Mouse (Mus musculus) limb, embryonic 13.5 days (tissue): ENCODE data around the gene Iqsec2. TPM values are rescaled to one million over a fixed set of nuclear protein-coding genes. Genes with fewer than 3 reads are reported as not detected.

ENCODE experiments used
- ATAC-seq: fragments of 200-750 bp; cut with Nextera tagmentation; 2 replicates; pipeline ENCODE4 v1.8.0; 2017; ENCODE audit warnings: low read depth, moderate number of reproducible peaks, moderate TSS enrichment; ENCODE audit not compliant: low FRiP score
- H3K27ac ChIP-seq: fragments of 300-500 bp; sonication (generic); 2 replicates; pipeline ENCODE4 v1.5.1; 2015; ENCODE audit warnings: inconsistent platforms, mild to moderate bottlenecking, moderate library complexity
- H3K27me3 ChIP-seq: fragments of 300-500 bp; sonication (generic); 2 replicates; pipeline ENCODE4 v1.6.1; 2015; ENCODE audit warnings: mild to moderate bottlenecking, inconsistent platforms
- H3K36me3 ChIP-seq: fragments of 300-500 bp; sonication (generic); 2 replicates; pipeline ENCODE4 v1.6.1; 2015; ENCODE audit warnings: inconsistent platforms, mild to moderate bottlenecking, moderate library complexity
- H3K4me1 ChIP-seq: fragments of 300-500 bp; sonication (generic); 2 replicates; pipeline ENCODE4 v1.6.1; 2015; ENCODE audit warnings: inconsistent platforms
- H3K4me2 ChIP-seq: fragments of 300-500 bp; sonication (generic); replicated peaks from 2 replicates; pipeline ENCODE4 v1.6.1; 2015; ENCODE audit warnings: inconsistent platforms, mild to moderate bottlenecking, moderate library complexity
- H3K4me3 ChIP-seq: fragments of 300-500 bp; sonication (generic); 2 replicates; pipeline ENCODE4 v1.5.1; 2015; ENCODE audit warnings: moderate library complexity, mild to moderate bottlenecking, inconsistent platforms
- H3K9ac ChIP-seq: fragments of 300-500 bp; sonication (generic); 2 replicates; pipeline ENCODE4 v1.6.1; 2015; ENCODE audit warnings: mild to moderate bottlenecking, inconsistent platforms
- H3K9me3 ChIP-seq: fragments of 300-500 bp; sonication (generic); 2 replicates; pipeline ENCODE4 v1.6.1; 2016; ENCODE audit warnings: inconsistent platforms
- WGBS: fragments of 180-500 bp; shearing (Covaris S2); methylation state at CpG from one replicate; pipeline ENCODE4 v1.1.7; 2015; 5-methylcytosine and 5-hydroxymethylcytosine counted together
- polyA plus RNA-seq: library from polyadenylated mRNA; unstranded; fragments of >200 nt; fragmentation: Nextera tagmentation; extraction: Ambion mirVana; gene quantifications from 2 replicates; pipeline ENCODE4 v1.2.1, GENCODE M21; 2015

Gene Iqsec2
- polyA plus RNA-seq, 1 experiment from 2014 or later, result 2.7 TPM

- Histone ChIP-seq H3K9ac (no peak overlapping the region), H3K4me3 (no peak overlapping the region), H3K27ac (no peak overlapping the region), H3K4me2 (no peak overlapping the region), H3K36me3 (no peaks in the 10 kb centered on the region), H3K9me3 (no peaks in the 10 kb centered on the region), H3K4me1 (no peaks in the 10 kb centered on the region), H3K27me3 (peaks cover 57% of the 10 kb centered on the region; the same call in 1 of the 2 replicates)
- ATAC-seq, result no peak
Measured at GRCm38 (mm10) chrX:152187151-152187550, 43.1 kb downstream of the Iqsec2 start.

- 69% methylated on average over 1 of the region's 1 CpGs for WGBS
- ATAC-seq, result no peak
- peaks cover 79% of the 10 kb centered on the region for H3K27me3 ChIP-seq
Measured at GRCm38 (mm10) chrX:152191266-152191665, 47.2 kb downstream of the Iqsec2 start.

GRCm38 (mm10) chrX:152197814-152198648 is 54.0 kb downstream of the Iqsec2 start:
- Histone ChIP-seq H3K4me3 (no peak overlapping the region), H3K4me1 (no peaks in the 10 kb centered on the region), H3K27me3 (peaks cover 81% of the 10 kb centered on the region), H3K27ac (no peak overlapping the region), H3K9me3 (no peaks in the 10 kb centered on the region), H3K9ac (no peak overlapping the region), H3K36me3 (no peaks in the 10 kb centered on the region), H3K4me2 (no peak overlapping the region)
- ATAC-seq, result no peak
- whole genome bisulfite sequencing, result 84% methylated on average over 1 of the region's 1 CpGs

More at GRCm38 (mm10) chrX:152191266-152191665, 47.2 kb downstream of the Iqsec2 start:
- H3K9me3 ChIP-seq, result no peaks in the 10 kb centered on the region
- H3K36me3 ChIP-seq, result no peaks in the 10 kb centered on the region
- H3K4me2 ChIP-seq, result no peak overlapping the region
- no peak overlapping the region for H3K27ac ChIP-seq
- H3K4me1 ChIP-seq, result no peaks in the 10 kb centered on the region
- H3K9ac ChIP-seq, result no peak overlapping the region
- no peak overlapping the region for H3K4me3 ChIP-seq

- Histone ChIP-seq H3K4me2 (no peak overlapping the region), H3K9ac (no peak overlapping the region), H3K27me3 (peaks cover 82% of the 10 kb centered on the region), H3K9me3 (no peaks in the 10 kb centered on the region), H3K4me3 (no peak overlapping the region), H3K36me3 (no peaks in the 10 kb centered on the region), H3K4me1 (no peaks in the 10 kb centered on the region), H3K27ac (no peak overlapping the region)
- no peak for ATAC-seq
- WGBS, result 20% methylated on average over 4 of the region's 4 CpGs
Measured at GRCm38 (mm10) chrX:152201737-152202421, 57.8 kb downstream of the Iqsec2 start.

DNA sequence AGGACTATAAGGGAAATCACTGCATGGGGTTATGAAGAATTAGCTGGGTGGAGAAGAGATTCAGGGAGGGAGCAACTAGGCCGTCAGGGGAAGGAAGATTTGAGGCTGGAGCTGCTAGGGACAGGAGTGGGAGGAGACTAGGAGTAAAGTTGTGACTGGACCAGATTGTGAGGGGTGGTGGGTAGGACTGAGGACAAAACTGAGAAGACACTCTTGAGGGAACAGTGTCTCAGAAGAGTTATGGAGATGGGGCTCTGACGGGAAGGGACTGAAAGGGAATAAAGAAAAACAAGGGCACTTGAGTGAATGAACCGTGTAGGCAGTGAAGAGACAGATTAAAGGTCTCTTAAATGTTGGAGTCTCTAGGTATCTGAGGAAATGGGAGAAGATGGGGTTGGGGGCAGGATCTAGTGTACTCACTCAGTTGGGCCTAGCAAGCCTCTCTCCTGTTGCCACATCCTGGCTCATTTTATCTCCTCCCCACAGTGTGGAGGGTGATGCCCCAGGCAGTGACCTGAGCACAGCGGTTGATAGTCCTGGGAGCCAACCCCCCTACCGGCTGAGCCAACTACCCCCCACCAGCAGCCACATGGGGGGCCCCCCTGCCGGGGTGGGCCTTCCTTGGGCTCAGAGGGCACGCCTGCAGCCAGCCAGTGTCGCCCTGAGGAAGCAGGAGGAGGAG is 58.5 kb downstream of the Iqsec2 start:
- no peak overlapping the region for H3K27ac ChIP-seq
- no peak for ATAC-seq

GRCm38 (mm10) chrX:152203247-152203646 is 59.2 kb downstream of the Iqsec2 start:
- H3K4me2 ChIP-seq, result no peak overlapping the region
- H3K9ac ChIP-seq, result no peak overlapping the region
- WGBS, result 76% methylated on average over 4 of the region's 4 CpGs
- peaks cover 78% of the 10 kb centered on the region for H3K27me3 ChIP-seq
- H3K9me3 ChIP-seq, result no peaks in the 10 kb centered on the region
- no peaks in the 10 kb centered on the region for H3K4me1 ChIP-seq
- no peak overlapping the region for H3K27ac ChIP-seq
- no peak for ATAC-seq
- no peak overlapping the region for H3K4me3 ChIP-seq
- H3K36me3 ChIP-seq, result no peaks in the 10 kb centered on the region

More for the DNA sequence above, 58.5 kb downstream of the Iqsec2 start:
- Histone ChIP-seq H3K9ac (no peak overlapping the region), H3K27me3 (peaks cover 82% of the 10 kb centered on the region), H3K9me3 (no peaks in the 10 kb centered on the region), H3K36me3 (no peaks in the 10 kb centered on the region), H3K4me3 (no peak overlapping the region), H3K4me2 (no peak overlapping the region), H3K4me1 (no peaks in the 10 kb centered on the region)
- 41% methylated on average over 8 of the region's 8 CpGs for WGBS

DNA sequence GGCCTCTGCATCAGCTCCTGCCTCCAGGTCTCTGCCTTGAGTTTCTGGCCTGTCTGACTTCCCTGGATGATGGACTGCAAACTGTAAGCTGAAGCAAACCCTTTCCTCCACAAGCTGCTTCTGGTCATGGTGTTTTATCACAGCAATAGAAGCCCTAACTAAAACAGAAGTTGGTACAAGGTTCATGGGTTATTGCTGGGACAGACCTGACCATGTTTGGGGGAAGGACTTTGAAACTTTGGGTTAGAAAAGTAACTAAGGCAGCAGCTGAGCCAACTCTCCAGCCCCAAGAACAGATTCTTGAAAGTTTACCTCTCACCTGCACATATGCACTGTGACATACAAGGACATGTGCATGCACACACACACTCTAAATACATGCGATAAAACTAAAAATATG is 61.4 kb downstream of the Iqsec2 start:
- 90% methylated on average over 1 of the region's 1 CpGs for WGBS

DNA sequence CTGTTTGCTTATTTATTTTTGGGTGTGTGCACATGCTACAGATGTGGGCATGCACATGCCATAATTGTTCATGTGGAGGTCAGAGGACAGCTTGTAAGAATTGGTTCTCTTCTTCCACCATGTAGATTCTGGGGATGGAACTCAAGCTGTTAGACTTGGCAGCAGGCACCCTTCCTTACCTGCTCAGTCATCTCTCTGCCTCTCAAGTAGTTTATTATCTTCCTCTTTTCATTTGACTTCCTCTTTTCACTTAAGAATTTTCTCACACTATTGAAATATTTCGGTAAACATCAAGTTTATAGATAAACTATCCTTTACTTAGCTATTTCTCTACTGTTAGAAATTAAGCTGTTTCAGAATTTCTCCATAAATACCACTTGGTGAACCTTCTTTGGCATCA is 70.6 kb downstream of the Iqsec2 start:
- H3K9ac ChIP-seq, result no peak overlapping the region
- H3K4me2 ChIP-seq, result no peak overlapping the region
- no peak overlapping the region for H3K27ac ChIP-seq
- peaks cover 5% of the 10 kb centered on the region for H3K36me3 ChIP-seq
- no peaks in the 10 kb centered on the region for H3K4me1 ChIP-seq
- H3K9me3 ChIP-seq, result no peaks in the 10 kb centered on the region
- no peak for ATAC-seq
- WGBS, result 79% methylated on average over 1 of the region's 1 CpGs
- H3K27me3 ChIP-seq, result peaks cover 71% of the 10 kb centered on the region
- H3K4me3 ChIP-seq, result no peak overlapping the region

More for the DNA sequence above, 61.4 kb downstream of the Iqsec2 start:
- Histone ChIP-seq H3K36me3 (no peaks in the 10 kb centered on the region), H3K4me3 (no peak overlapping the region), H3K9ac (no peak overlapping the region), H3K4me2 (no peak overlapping the region), H3K27ac (no peak overlapping the region), H3K9me3 (no peaks in the 10 kb centered on the region), H3K27me3 (peaks cover 79% of the 10 kb centered on the region), H3K4me1 (no peaks in the 10 kb centered on the region)
- no peak for ATAC-seq

DNA sequence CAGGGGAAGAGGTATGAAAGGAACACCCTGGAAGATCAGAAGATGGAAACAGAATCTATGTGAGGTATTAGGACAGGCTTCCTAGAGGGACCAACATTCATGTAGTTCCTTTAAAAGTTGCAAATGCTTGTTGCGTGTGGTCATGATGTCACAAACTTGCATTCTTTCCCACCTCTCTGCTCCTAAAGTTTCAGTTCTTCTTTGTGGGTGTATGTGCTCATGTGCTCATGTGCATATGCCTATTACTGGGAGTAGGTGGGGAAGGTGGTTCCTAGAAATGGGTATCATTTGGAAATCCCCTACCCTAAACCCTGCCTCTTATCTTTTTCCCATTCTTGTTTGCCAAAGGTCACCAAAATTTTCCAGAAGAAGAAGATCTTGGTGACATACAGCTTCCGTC is 74.5 kb downstream of the Iqsec2 start:
- 97% methylated on average over 2 of the region's 2 CpGs for WGBS
- no peak for ATAC-seq
- no peak overlapping the region for H3K27ac ChIP-seq
- H3K4me1 ChIP-seq, result no peaks in the 10 kb centered on the region
- H3K9ac ChIP-seq, result no peak overlapping the region
- no peak overlapping the region for H3K4me2 ChIP-seq
- H3K4me3 ChIP-seq, result no peak overlapping the region
- H3K36me3 ChIP-seq, result peaks cover 9% of the 10 kb centered on the region
- peaks cover 74% of the 10 kb centered on the region for H3K27me3 ChIP-seq
- no peaks in the 10 kb centered on the region for H3K9me3 ChIP-seq

GRCm38 (mm10) chrX:152221721-152222120 is 77.7 kb downstream of the Iqsec2 start:
- H3K4me3 ChIP-seq, result no peak overlapping the region
- no peaks in the 10 kb centered on the region for H3K9me3 ChIP-seq
- H3K4me2 ChIP-seq, result no peak overlapping the region
- 0 out of 2 replicates have a peak, but pooled peaks cover 5% of the 10 kb centered on the region for H3K36me3 ChIP-seq
- no peak overlapping the region for H3K9ac ChIP-seq
- peaks cover 78% of the 10 kb centered on the region for H3K27me3 ChIP-seq
- no peak for ATAC-seq
- H3K4me1 ChIP-seq, result no peaks in the 10 kb centered on the region
- no peak overlapping the region for H3K27ac ChIP-seq
- WGBS, result 80% methylated on average over 4 of the region's 4 CpGs

DNA sequence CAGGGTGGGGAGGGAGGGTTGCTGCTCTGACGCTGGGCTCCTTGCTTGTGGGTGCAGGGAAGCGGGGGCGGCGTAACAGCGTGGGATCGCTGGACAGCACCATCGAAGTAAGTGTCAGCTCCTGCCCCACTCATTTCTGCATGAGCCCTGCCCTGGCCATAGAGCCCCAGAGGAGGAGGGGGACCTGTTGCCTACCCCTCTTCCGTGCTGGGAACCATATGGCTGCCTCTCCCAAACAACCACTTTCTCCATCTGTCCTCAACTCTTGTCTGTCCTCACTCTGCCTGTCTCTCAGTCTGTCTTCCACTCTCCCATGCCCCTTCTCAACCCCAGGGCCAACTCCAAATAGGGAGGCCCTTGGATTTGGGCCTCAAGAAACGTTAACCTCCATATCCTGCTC is 78.2 kb downstream of the Iqsec2 start:
- no peak for ATAC-seq
- Histone ChIP-seq H3K4me2 (no peak overlapping the region), H3K36me3 (0 out of 2 replicates have a peak, but pooled peaks cover 5% of the 10 kb centered on the region), H3K9me3 (no peaks in the 10 kb centered on the region), H3K4me1 (no peaks in the 10 kb centered on the region), H3K9ac (no peak overlapping the region), H3K4me3 (no peak overlapping the region), H3K27ac (no peak overlapping the region), H3K27me3 (peaks cover 76% of the 10 kb centered on the region)
- WGBS, result 43% methylated on average over 9 of the region's 9 CpGs

DNA sequence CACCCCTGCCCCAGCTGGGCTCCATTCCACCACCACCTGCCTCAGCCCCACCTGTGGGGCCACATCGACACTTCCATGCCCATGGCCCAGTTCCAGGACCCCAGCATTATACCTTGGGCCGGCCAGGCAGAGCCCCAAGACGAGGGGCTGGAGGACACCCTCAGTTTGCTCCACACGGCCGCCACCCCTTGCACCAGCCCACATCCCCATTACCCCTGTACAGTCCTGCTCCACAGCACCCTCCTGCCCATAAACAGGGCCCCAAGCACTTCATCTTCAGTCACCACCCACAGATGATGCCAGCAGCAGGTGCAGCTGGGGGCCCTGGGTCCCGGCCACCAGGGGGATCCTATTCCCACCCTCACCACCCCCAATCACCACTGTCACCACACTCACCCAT is 79.2 kb downstream of the Iqsec2 start:
- H3K36me3 ChIP-seq, result 0 out of 2 replicates have a peak, but pooled peaks cover 5% of the 10 kb centered on the region
- peaks cover 73% of the 10 kb centered on the region for H3K27me3 ChIP-seq
- no peak for ATAC-seq
- no peaks in the 10 kb centered on the region for H3K4me1 ChIP-seq
- H3K9me3 ChIP-seq, result no peaks in the 10 kb centered on the region
- no peak overlapping the region for H3K27ac ChIP-seq
- no peak overlapping the region for H3K4me2 ChIP-seq
- H3K4me3 ChIP-seq, result no peak overlapping the region
- 86% methylated on average over 6 of the region's 6 CpGs for WGBS
- H3K9ac ChIP-seq, result no peak overlapping the region
